Mouse (Mus musculus): ENCODE measurements around the gene Pcnt. TPM values are rescaled to one million over a fixed set of nuclear protein-coding genes. Genes with fewer than 3 reads are reported as not detected.

The Pcnt gene
- total RNA-seq, 1 experiment, result 107 TPM

GRCm38 (mm10) chr10:76344711-76345539 is 97.7 kb downstream of the Pcnt start, which contains the start of gene Dip2a:
TSS of gene Dip2a (minus strand) at chr10:76345291.
- H3K4me3 ChIP-seq (ENCODE audit: insufficient read depth in 1 of 2, low read depth in 1 of 2, low read length in 2 of 2, poor library complexity in 1 of 2, severe bottlenecking in 1 of 2), result peak within 1 kb of the TSS; percentile 88 to 96
- no peak for TF ChIP-seq MAFK (IDR thresholded peaks at IDR 0.05; ENCODE audit: insufficient read depth, low read depth, low read length)
- no peak for TF ChIP-seq HCFC1 (IDR thresholded peaks at IDR 0.05; ENCODE audit: borderline replicate concordance, insufficient read depth, low read length)
- no peak for TF ChIP-seq ZC3H11A (IDR thresholded peaks at IDR 0.05; ENCODE audit: borderline replicate concordance, low read depth, low read length)
- TF ChIP-seq CHD2 (IDR thresholded peaks at IDR 0.05; ENCODE audit: low read depth, low read length), result no peak
- no peak for TF ChIP-seq ZNF384 (IDR thresholded peaks at IDR 0.05; ENCODE audit: low read depth, low read length)
- H3K4me1 ChIP-seq (ENCODE audit: control insufficient read depth in 2 of 2, insufficient read depth in 2 of 2, low read length in 2 of 2, poor library complexity in 1 of 2), result peaks cover 0 to 7% of the 10 kb centered on the region in 2 experiments; a peak in 2 of 4 replicates
- H3K9me3 ChIP-seq (ENCODE audit: control insufficient read depth, insufficient read depth, low read depth, low read length), result no peaks in the 10 kb centered on the region
- peak; percentile 66 for DNase-seq (ENCODE audit: low read depth, low spot score)
- in situ Hi-C loops (cut with MboI; ENCODE audit: low sequenced_read_pairs in 2 of 2, unreplicated experiment in 2 of 2), result no loop called here
- H3K36me3 ChIP-seq (ENCODE audit: control insufficient read depth, insufficient read depth, low read length, poor library complexity, severe bottlenecking), result peaks cover 4% of the 10 kb centered on the region; the same call in 1 of the 2 replicates
- H3K27ac ChIP-seq (ENCODE audit: insufficient read depth, low read depth, low read length, poor library complexity, severe bottlenecking), result no peak within 1 kb of the TSS
- H3K9ac ChIP-seq (ENCODE audit: insufficient read depth, low read depth, low read length, poor library complexity, severe bottlenecking), result peak within 1 kb of the TSS; percentile 82

GRCm38 (mm10) chr10:76334350-76334749 is 108.2 kb downstream of the Pcnt start:
- TF ChIP-seq MAFK (IDR thresholded peaks at IDR 0.05; ENCODE audit: insufficient read depth, low read depth, low read length), result no peak
- no peak for TF ChIP-seq CHD2 (IDR thresholded peaks at IDR 0.05; ENCODE audit: low read depth, low read length)
- no peak for TF ChIP-seq ZC3H11A (IDR thresholded peaks at IDR 0.05; ENCODE audit: borderline replicate concordance, low read depth, low read length)
- TF ChIP-seq ZNF384 (IDR thresholded peaks at IDR 0.05; ENCODE audit: low read depth, low read length), result no peak
- TF ChIP-seq HCFC1 (IDR thresholded peaks at IDR 0.05; ENCODE audit: borderline replicate concordance, insufficient read depth, low read length), result no peak
- H3K4me3 ChIP-seq (ENCODE audit: insufficient read depth in 1 of 2, low read depth in 1 of 2, low read length in 2 of 2, poor library complexity in 1 of 2, severe bottlenecking in 1 of 2), result no peak overlapping the region
- no peaks in the 10 kb centered on the region for H3K4me1 ChIP-seq (ENCODE audit: control insufficient read depth in 2 of 2, insufficient read depth in 2 of 2, low read length in 2 of 2, poor library complexity in 1 of 2)
- H3K27ac ChIP-seq (ENCODE audit: insufficient read depth, low read depth, low read length, poor library complexity, severe bottlenecking), result no peak overlapping the region
- no peaks in the 10 kb centered on the region for H3K36me3 ChIP-seq (ENCODE audit: control insufficient read depth, insufficient read depth, low read length, poor library complexity, severe bottlenecking)
- in situ Hi-C loops (cut with MboI; ENCODE audit: low sequenced_read_pairs in 2 of 2, unreplicated experiment in 2 of 2), result no loop called here
- H3K9ac ChIP-seq (ENCODE audit: insufficient read depth, low read depth, low read length, poor library complexity, severe bottlenecking), result no peak overlapping the region
- DNase-seq (ENCODE audit: low read depth, low spot score), result no peak
- H3K9me3 ChIP-seq (ENCODE audit: control insufficient read depth, insufficient read depth, low read depth, low read length), result no peaks in the 10 kb centered on the region

- TF ChIP-seq ZNF384 (IDR thresholded peaks at IDR 0.05; ENCODE audit: low read depth, low read length) (no peak), HCFC1 (IDR thresholded peaks at IDR 0.05; ENCODE audit: borderline replicate concordance, insufficient read depth, low read length) (no peak), CHD2 (IDR thresholded peaks at IDR 0.05; ENCODE audit: low read depth, low read length) (no peak), ZC3H11A (IDR thresholded peaks at IDR 0.05; ENCODE audit: borderline replicate concordance, low read depth, low read length) (no peak), MAFK (IDR thresholded peaks at IDR 0.05; ENCODE audit: insufficient read depth, low read depth, low read length) (no peak)
- DNase-seq (ENCODE audit: low read depth, low spot score), result no peak
- Histone ChIP-seq H3K4me1 (ENCODE audit: control insufficient read depth in 2 of 2, insufficient read depth in 2 of 2, low read length in 2 of 2, poor library complexity in 1 of 2) (no peaks in the 10 kb centered on the region), H3K36me3 (ENCODE audit: control insufficient read depth, insufficient read depth, low read length, poor library complexity, severe bottlenecking) (no peaks in the 10 kb centered on the region), H3K27ac (ENCODE audit: insufficient read depth, low read depth, low read length, poor library complexity, severe bottlenecking) (no peak overlapping the region), H3K9ac (ENCODE audit: insufficient read depth, low read depth, low read length, poor library complexity, severe bottlenecking) (no peak overlapping the region), H3K9me3 (ENCODE audit: control insufficient read depth, insufficient read depth, low read depth, low read length) (no peaks in the 10 kb centered on the region), H3K4me3 (ENCODE audit: insufficient read depth in 1 of 2, low read depth in 1 of 2, low read length in 2 of 2, poor library complexity in 1 of 2, severe bottlenecking in 1 of 2) (no peak overlapping the region)
- in situ Hi-C loops (cut with MboI; ENCODE audit: low sequenced_read_pairs in 2 of 2, unreplicated experiment in 2 of 2), result no loop called here
Observed at GRCm38 (mm10) chr10:76332040-76332439, 110.5 kb downstream of the Pcnt start.

DNA sequence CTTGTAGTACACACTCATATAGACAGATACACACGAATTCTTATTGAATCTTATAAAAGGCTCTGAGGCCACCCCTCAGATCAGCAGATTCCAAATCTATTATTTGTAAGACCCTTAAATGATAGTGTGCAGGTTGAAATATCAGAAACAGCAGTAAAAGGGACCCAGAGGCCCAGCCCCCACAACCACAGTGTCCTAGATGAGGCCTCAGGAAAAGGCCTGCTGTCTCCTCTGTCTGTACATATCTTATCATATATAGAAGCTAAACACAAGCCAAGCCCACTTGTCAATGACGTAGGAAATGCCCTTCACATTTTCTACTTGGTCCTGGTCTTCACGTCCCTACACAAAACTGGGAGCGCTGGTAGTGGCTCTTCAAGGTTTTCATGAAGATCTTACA is 113.5 kb downstream of the Pcnt start:
- H3K4me3 ChIP-seq (ENCODE audit: insufficient read depth in 1 of 2, low read depth in 1 of 2, low read length in 2 of 2, poor library complexity in 1 of 2, severe bottlenecking in 1 of 2), result no peak overlapping the region
- no peak overlapping the region for H3K27ac ChIP-seq (ENCODE audit: insufficient read depth, low read depth, low read length, poor library complexity, severe bottlenecking)
- no peak overlapping the region for H3K9ac ChIP-seq (ENCODE audit: insufficient read depth, low read depth, low read length, poor library complexity, severe bottlenecking)
- no peaks in the 10 kb centered on the region for H3K4me1 ChIP-seq (ENCODE audit: control insufficient read depth in 2 of 2, insufficient read depth in 2 of 2, low read length in 2 of 2, poor library complexity in 1 of 2)
- no peaks in the 10 kb centered on the region for H3K9me3 ChIP-seq (ENCODE audit: control insufficient read depth, insufficient read depth, low read depth, low read length)
- no peaks in the 10 kb centered on the region for H3K36me3 ChIP-seq (ENCODE audit: control insufficient read depth, insufficient read depth, low read length, poor library complexity, severe bottlenecking)
- in situ Hi-C loops (cut with MboI; ENCODE audit: low sequenced_read_pairs in 2 of 2, unreplicated experiment in 2 of 2), result no loop called here
- TF ChIP-seq CHD2 (IDR thresholded peaks at IDR 0.05; ENCODE audit: low read depth, low read length) (no peak), ZNF384 (IDR thresholded peaks at IDR 0.05; ENCODE audit: low read depth, low read length) (no peak), ZC3H11A (IDR thresholded peaks at IDR 0.05; ENCODE audit: borderline replicate concordance, low read depth, low read length) (no peak), HCFC1 (IDR thresholded peaks at IDR 0.05; ENCODE audit: borderline replicate concordance, insufficient read depth, low read length) (no peak), MAFK (IDR thresholded peaks at IDR 0.05; ENCODE audit: insufficient read depth, low read depth, low read length) (no peak)
- DNase-seq (ENCODE audit: low read depth, low spot score), result no peak

Data from ES-E14 (cell line).